In genomic region chr1:56981508-56981907, GRCm38 (mm10) we compare ENCODE assay signal across 20 mouse cellular contexts.
"Had no signal": no experiment of that assay in that cellular context is flagged by ENCODE, and none has a peak within 500 bp of the region (broad histone marks: within the 10 kb centered on the region; RNA-seq: fewer than 3 reads in every experiment).

No protein-coding gene starts in this region.

- H3K9me3 ChIP-seq: limb, embryonic 12.5 days; limb, embryonic 15.5 days; midbrain, embryonic 12.5 days; midbrain, embryonic 15.5 days; neural tube, embryonic 12.5 days; neural tube, embryonic 15.5 days; stomach, embryonic 15.5 days had no signal

- H3K9ac ChIP-seq: limb, embryonic 12.5 days; limb, embryonic 15.5 days; liver, embryonic 14.5 days; liver, postnatal 0 days; lung, embryonic 14.5 days; midbrain, embryonic 12.5 days; midbrain, embryonic 15.5 days; neural tube, embryonic 12.5 days; neural tube, embryonic 15.5 days; stomach, embryonic 15.5 days had no signal

- H3K36me3 ChIP-seq: limb, embryonic 12.5 days; limb, embryonic 15.5 days; midbrain, embryonic 12.5 days; midbrain, embryonic 15.5 days; neural tube, embryonic 12.5 days; neural tube, embryonic 15.5 days; stomach, embryonic 15.5 days had no signal

- DNase-seq: kidney, adult 9 months; kidney, postnatal 25 days; layer of hippocampus, postnatal 36 days; liver, postnatal 0 days; lung, embryonic 14.5 days; right cerebral cortex, adult 18-20 months; right cerebral cortex, postnatal 25 days; spleen, adult 18-20 months; thymus, postnatal 25 days had no signal

- H3K27ac ChIP-seq: limb, embryonic 12.5 days; limb, embryonic 15.5 days; liver, embryonic 14.5 days; macrophage; midbrain, embryonic 12.5 days; midbrain, embryonic 15.5 days; neural tube, embryonic 12.5 days; neural tube, embryonic 15.5 days; stomach, embryonic 15.5 days had no signal

- H3K4me3 ChIP-seq: midbrain, embryonic 12.5 days; midbrain, embryonic 15.5 days; neural tube, embryonic 12.5 days had no signal

- H3K4me2 ChIP-seq: liver, embryonic 11.5 days; midbrain, embryonic 12.5 days; midbrain, embryonic 15.5 days; neural tube, embryonic 12.5 days; neural tube, embryonic 15.5 days had no signal

- ATAC-seq: liver, postnatal 0 days; lung, postnatal 0 days; midbrain, embryonic 15.5 days had no signal
